Mouse (Mus musculus): ENCODE results near the gene Acvr1b. TPM values are rescaled to one million over a fixed set of nuclear protein-coding genes. Genes with fewer than 3 reads are reported as not detected.

The Acvr1b gene
- total and polyA plus RNA-seq, 3 experiments, result 2.7 to 4.8 (median 2.9) TPM

GRCm38 (mm10) chr15:101189981-101190761 is 16.3 kb downstream of the Acvr1b start (continued):
- no peak for TF ChIP-seq POLR2A (IDR thresholded peaks at IDR 0.05; ENCODE audit: low read depth, low read length)
- no peak for TF ChIP-seq MAZ (IDR thresholded peaks at IDR 0.05; ENCODE audit: low read depth, low read length)
- peak; percentile 97 for TF ChIP-seq IRF4 (IDR thresholded peaks at IDR 0.05; ENCODE audit: low read depth, low read length)
- peak; percentile 86; the same call in 1 of the 2 replicates for TF ChIP-seq MAX (IDR thresholded peaks at IDR 0.05; ENCODE audit: low read length)
- no peak for TF ChIP-seq POLR2AphosphoS2 (IDR thresholded peaks at IDR 0.05; ENCODE audit: low read depth, low read length)

- peak overlapping the region; percentile 99; the same call in 1 of the 2 replicates for H3K27ac ChIP-seq (ENCODE audit: insufficient read depth, low read depth)
- no peak overlapping the region for H3K9ac ChIP-seq (ENCODE audit: insufficient read depth, low read depth)
- no peaks in the 10 kb centered on the region for H3K27me3 ChIP-seq (replicated peaks)
- TF ChIP-seq BHLHE40 (IDR thresholded peaks at IDR 0.05; ENCODE audit: low read depth, low read length), result no peak; the same call in none of the 2 replicates
- TF ChIP-seq JUN (IDR thresholded peaks at IDR 0.05; ENCODE audit: insufficient read depth, low read depth, low read length), result peak; percentile 78
- 0 out of 2 replicates have a peak, but pooled peaks have one; percentile 32 for TF ChIP-seq NELFE (IDR thresholded peaks at IDR 0.05; ENCODE audit: low read depth, low read length)
- peak; percentile 43; the same call in 1 of the 2 replicates for TF ChIP-seq SIN3A (IDR thresholded peaks at IDR 0.05; ENCODE audit: low read length)
- TF ChIP-seq JUND (conservative IDR thresholded peaks at IDR 0.05; ENCODE audit: low read depth, low read length), result peak; percentile 87
- no peak for TF ChIP-seq KAT2A (IDR thresholded peaks at IDR 0.05; ENCODE audit: insufficient replicate concordance, low read length)
- TF ChIP-seq TBP (conservative IDR thresholded peaks at IDR 0.05; ENCODE audit: low read depth, low read length), result peak; percentile 80
- TF ChIP-seq RCOR1 (conservative IDR thresholded peaks at IDR 0.05; ENCODE audit: low read depth, low read length), result no peak
- TF ChIP-seq ELF1 (IDR thresholded peaks at IDR 0.05; ENCODE audit: low read depth, low read length), result peak; percentile 88
- TF ChIP-seq IRF4 (IDR thresholded peaks at IDR 0.05; ENCODE audit: low read depth, low read length), result peak; percentile 67; the same call in 1 of the 2 replicates
- peak; percentile 84 for TF ChIP-seq MYC (IDR thresholded peaks at IDR 0.05; ENCODE audit: low read depth, low read length)
- peak; percentile 80 for TF ChIP-seq EP300 (IDR thresholded peaks at IDR 0.05; ENCODE audit: low read length)
- 0 out of 2 replicates have a peak, but pooled peaks have one; percentile 75 for TF ChIP-seq MAX (IDR thresholded peaks at IDR 0.05; ENCODE audit: low read length)
- peak; percentile 4; the same call in 1 of the 2 replicates for TF ChIP-seq MEF2A (IDR thresholded peaks at IDR 0.05; ENCODE audit: borderline replicate concordance, low read depth, low read length)
- no peak for TF ChIP-seq PAX5 (IDR thresholded peaks at IDR 0.05; ENCODE audit: low read length)
- peak; percentile 55 for TF ChIP-seq POLR2A (IDR thresholded peaks at IDR 0.05; ENCODE audit: low read depth, low read length)
- TF ChIP-seq CHD1 (IDR thresholded peaks at IDR 0.05; ENCODE audit: low read depth, low read length), result no peak
- TF ChIP-seq ZMIZ1 (IDR thresholded peaks at IDR 0.05; ENCODE audit: low read depth, low read length), result peak; percentile 25; the same call in 1 of the 2 replicates
- TF ChIP-seq ETS1 (conservative IDR thresholded peaks at IDR 0.05; ENCODE audit: low read depth, low read length), result peak; percentile 69
- TF ChIP-seq HCFC1 (IDR thresholded peaks at IDR 0.05; ENCODE audit: low read depth, low read length), result peak; percentile 63
- TF ChIP-seq UBTF (IDR thresholded peaks at IDR 0.05; ENCODE audit: low read depth, low read length), result no peak
- TF ChIP-seq GABPA (IDR thresholded peaks at IDR 0.05; ENCODE audit: insufficient replicate concordance, low read depth, low read length), result no peak
- 0 out of 2 replicates have a peak, but pooled peaks have one; percentile 27 for TF ChIP-seq E2F4 (IDR thresholded peaks at IDR 0.05; ENCODE audit: insufficient replicate concordance, low read depth, low read length)
- peaks cover 41 to 58% of the 10 kb centered on the region in 2 experiments for H3K4me1 ChIP-seq (ENCODE audit: control insufficient read depth in 1 of 2, insufficient read depth in 2 of 2)
- DNase-seq (ENCODE audit: extremely low read depth), result peak; percentile 87
- no peak overlapping the region for H3K4me3 ChIP-seq (replicated peaks in 1 of 3; ENCODE audit: low read depth in 2 of 3, low read length in 2 of 3, poor library complexity in 1 of 3)
- no peaks in the 10 kb centered on the region for H3K9me3 ChIP-seq (replicated peaks; ENCODE audit: low read length)
- H3K4me2 ChIP-seq (ENCODE audit: insufficient read depth, low read depth, poor library complexity, severe bottlenecking), result peak overlapping the region; percentile 64; the same call in 1 of the 2 replicates
- dilution Hi-C loops (cut with MboI; ENCODE audit: extremely low pct_ligation_motif_present, extremely low pct_unique_long_range_greater_than_20kb, low sequenced_read_pairs) (no loop called here), in situ Hi-C loops (cut with MboI; ENCODE audit: low pct_ligation_motif_present, low pct_unique_long_range_greater_than_20kb, low sequenced_read_pairs) (no loop called here)
- H3K79me2 ChIP-seq (replicated peaks; ENCODE audit: control insufficient read depth, extremely low read depth, insufficient read depth, poor library complexity, severe bottlenecking), result no peaks in the 10 kb centered on the region
- H3K36me3 ChIP-seq (replicated peaks in 1 of 2; ENCODE audit: control insufficient read depth in 1 of 2, insufficient read depth in 1 of 2, low read length in 1 of 2), result peaks cover 10 to 20% of the 10 kb centered on the region in 2 experiments
These were observed 16.9 kb downstream of the Acvr1b start for GRCm38 (mm10) chr15:101190762-101191150.
